Mouse (Mus musculus): ENCODE measurements around the gene Itpr1.

- TF ChIP-seq TAL1 (IDR thresholded peaks at IDR 0.05; ENCODE audit: low read length) (no peak), GATA1 (IDR thresholded peaks at IDR 0.05; ENCODE audit: low read length) (no peak)
Measured at GRCm38 (mm10) chr6:108512994-108513393, 300.1 kb downstream of the Itpr1 start.

Measured in erythroblast, embryonic 14.5 days (primary cell).